Comparison of ENCODE assay signal across 9 mouse cellular contexts in genomic region chr15:89146537-89146936, GRCm38 (mm10). TPM values are rescaled to one million over a fixed set of nuclear protein-coding genes. Genes with fewer than 3 reads are reported as not detected.
DNase-seq lines count a peak whose midpoint lies in the region; ATAC-seq and TF ChIP-seq lines count a peak whose summit lies in the region.
"Had no signal": no experiment of that assay in that cellular context is flagged by ENCODE, and none has a peak within 500 bp of the region (broad histone marks: within the 10 kb centered on the region; RNA-seq: fewer than 3 reads in every experiment).

No protein-coding gene starts in this region.

- no peaks in the 10 kb centered on the region for H3K36me3 ChIP-seq in heart, embryonic 12.5 days
- no peaks in the 10 kb centered on the region for H3K36me3 ChIP-seq in lung, embryonic 14.5 days (ENCODE audit: insufficient read depth)

- H3K4me3 ChIP-seq in heart, embryonic 12.5 days, result peak overlapping the region; percentile 34
- peak overlapping the region; percentile 25 for H3K4me3 ChIP-seq in lung, embryonic 14.5 days (ENCODE audit: low read depth, low read length)

- peak overlapping the region; percentile 63 for H3K4me2 ChIP-seq in heart, embryonic 12.5 days
- peak overlapping the region; percentile 58 for H3K4me2 ChIP-seq in lung, embryonic 14.5 days

- no peak for ATAC-seq in heart, embryonic 12.5 days (ENCODE audit: insufficient number of reproducible peaks, low FRiP score)
- ATAC-seq in lung, embryonic 14.5 days (ENCODE audit: insufficient read depth), result 0 out of 2 replicates have a peak, but pooled peaks have one; percentile 20
- ATAC-seq: Patski had no signal

- H3K27ac ChIP-seq in heart, embryonic 12.5 days (ENCODE audit: poor library complexity, severe bottlenecking), result no peak overlapping the region
- no peak overlapping the region for H3K27ac ChIP-seq in lung, embryonic 14.5 days (ENCODE audit: low read depth)

- peak overlapping the region; percentile 39 for H3K9ac ChIP-seq in heart, embryonic 12.5 days
- no peak overlapping the region for H3K9ac ChIP-seq in lung, embryonic 14.5 days

- H3K27me3 ChIP-seq in heart, embryonic 12.5 days (replicated peaks), result peaks cover 85% of the 10 kb centered on the region
- peaks cover 59% of the 10 kb centered on the region for H3K27me3 ChIP-seq in lung, embryonic 14.5 days (ENCODE audit: insufficient read depth, low read length)
- H3K27me3 ChIP-seq: Patski had no signal

- DNase-seq in layer of hippocampus, adult 11-12 months (ENCODE audit: low spot score), result peak; percentile 57
- DNase-seq in layer of hippocampus, adult 9-10 months (ENCODE audit: low spot score), result no peak
- DNase-seq in cerebellum, postnatal 25 days, result peak; percentile 79 to 86
- DNase-seq in kidney, postnatal 25 days, result peak; percentile 56 to 77
- DNase-seq in lung, embryonic 14.5 days, result peak; percentile 66
- peak; percentile 56 for DNase-seq in retina, postnatal 1 day
- DNase-seq in ovary, postnatal 36 days (ENCODE audit: low spot score), result no peak

- WGBS in heart, embryonic 12.5 days, result 2% methylated on average over 27 of the region's 27 CpGs
- WGBS in lung, embryonic 14.5 days, result 2% methylated on average over 27 of the region's 27 CpGs

- no peak for TF ChIP-seq CTCF in lung, embryonic 14.5 days (IDR thresholded peaks at IDR 0.05; ENCODE audit: low read depth)

- peaks cover 39% of the 10 kb centered on the region for H3K4me1 ChIP-seq in heart, embryonic 12.5 days (replicated peaks)
- H3K4me1 ChIP-seq in lung, embryonic 14.5 days (ENCODE audit: insufficient read depth), result peaks cover 7% of the 10 kb centered on the region

- no peaks in the 10 kb centered on the region for H3K9me3 ChIP-seq in heart, embryonic 12.5 days (replicated peaks)
- no peaks in the 10 kb centered on the region for H3K9me3 ChIP-seq in lung, embryonic 14.5 days (ENCODE audit: low read depth, low read length)

RNA-seq across cellular contexts. Expression of gene Mapk11, which starts 2.9 kb away (rescaled TPM):
- 3.7 and 4.6 TPM in 2 replicates for polyA plus RNA-seq in heart, embryonic 12.5 days (2016; fragmentation: Nextera tagmentation; extraction: Ambion mirVana)
- polyA plus RNA-seq in lung, embryonic 14.5 days (2014; fragmentation: Nextera tagmentation; extraction: Ambion mirVana), result 11.3 and 13.3 TPM in 2 replicates

RNA-seq across cellular contexts. Expression of gene Mapk12, which starts 6.0 kb away (rescaled TPM):
- polyA plus RNA-seq in heart, embryonic 12.5 days (2016; fragmentation: Nextera tagmentation; extraction: Ambion mirVana), result 19.9 and 20.1 TPM in 2 replicates
- 11.4 and 11.9 TPM in 2 replicates for polyA plus RNA-seq in lung, embryonic 14.5 days (2014; fragmentation: Nextera tagmentation; extraction: Ambion mirVana)

RNA-seq across cellular contexts. Expression of gene Hdac10, which starts 18.0 kb away (rescaled TPM):
- polyA plus RNA-seq in heart, embryonic 12.5 days (2016; fragmentation: Nextera tagmentation; extraction: Ambion mirVana), result 12.7 and 13.4 TPM in 2 replicates
- 18.8 and 19.7 TPM in 2 replicates for polyA plus RNA-seq in lung, embryonic 14.5 days (2014; fragmentation: Nextera tagmentation; extraction: Ambion mirVana)

RNA-seq across cellular contexts. Expression of gene Tubgcp6, which starts 23.6 kb away (rescaled TPM):
- polyA plus RNA-seq in heart, embryonic 12.5 days (2016; fragmentation: Nextera tagmentation; extraction: Ambion mirVana), result 13.7 and 15.8 TPM in 2 replicates
- 18.4 and 19.8 TPM in 2 replicates for polyA plus RNA-seq in lung, embryonic 14.5 days (2014; fragmentation: Nextera tagmentation; extraction: Ambion mirVana)

RNA-seq across cellular contexts. Expression of gene Plxnb2, which starts 34.1 kb away (rescaled TPM):
- 124 and 130 TPM in 2 replicates for polyA plus RNA-seq in heart, embryonic 12.5 days (2016; fragmentation: Nextera tagmentation; extraction: Ambion mirVana)
- polyA plus RNA-seq in lung, embryonic 14.5 days (2014; fragmentation: Nextera tagmentation; extraction: Ambion mirVana), result 149 and 156 TPM in 2 replicates

Comparison
In these comparisons a context has a peak if more than half of its experiments do, and no peak if none do; other contexts are left out.
1. DNase-seq: peak in layer of hippocampus, adult 11-12 months (single experiment), cerebellum, postnatal 25 days (2 of 2), kidney, postnatal 25 days (2 of 2), lung, embryonic 14.5 days (single experiment) and retina, postnatal 1 day (single experiment); none in layer of hippocampus, adult 9-10 months (single experiment) and ovary, postnatal 36 days (single experiment).